Mouse (Mus musculus): ENCODE data around the gene Neurl3.

GRCm38 (mm10) chr1:36298107-36298506, 23.6 kb upstream of the Neurl3 start:
- TF ChIP-seq CTCF (IDR thresholded peaks at IDR 0.05; ENCODE audit: borderline replicate concordance, insufficient read depth, low read length): no peak
- TF ChIP-seq POLR2A (IDR thresholded peaks at IDR 0.05; ENCODE audit: low read depth, low read length): no peak
